Mouse (Mus musculus) intestine, postnatal 0 days (tissue): ENCODE data around the gene Lsm12. TPM values are rescaled to one million over a fixed set of nuclear protein-coding genes. Genes with fewer than 3 reads are reported as not detected.
A peak's percentile ranks its signal among the peaks of the same experiment; 100 is the strongest.
"Not testable (repeated sequence)": the region's sequence is repeated elsewhere in the genome, so short reads cannot be mapped to it uniquely, and the experiment has no call there.

Source experiments
- ATAC-seq: fragments of 200-750 bp; cut with Nextera tagmentation; 2 replicates; pipeline ENCODE4 v1.8.0; 2017; ENCODE audit warnings: mild to moderate bottlenecking, moderate TSS enrichment, moderate library complexity
- H3K27ac ChIP-seq: fragments of 300-500 bp; sonication (generic); 2 replicates; pipeline ENCODE4 v1.5.1; 2014; ENCODE audit warnings: mild to moderate bottlenecking, low read depth, low read length, moderate library complexity
- H3K27me3 ChIP-seq: fragments of 300-500 bp; sonication (generic); replicated peaks from 2 replicates; pipeline ENCODE4 v1.6.1; 2014; ENCODE audit warnings: low read length, mixed read lengths; ENCODE audit not compliant: control insufficient read depth, insufficient read depth
- H3K36me3 ChIP-seq: fragments of 300-500 bp; sonication (generic); 2 replicates; pipeline ENCODE4 v1.6.1; 2014; ENCODE audit warnings: mild to moderate bottlenecking, moderate library complexity; ENCODE audit not compliant: control insufficient read depth, insufficient read depth
- H3K4me1 ChIP-seq: fragments of 300-500 bp; sonication (generic); replicated peaks from 2 replicates; pipeline ENCODE4 v1.6.1; 2014; ENCODE audit warnings: antibody characterized with exemption, low read length, mixed read lengths; ENCODE audit not compliant: control insufficient read depth, insufficient read depth
- H3K4me2 ChIP-seq: fragments of 300-500 bp; sonication (generic); replicated peaks from 2 replicates; pipeline ENCODE4 v1.6.1; 2014; ENCODE audit warnings: low read depth, mild to moderate bottlenecking, moderate library complexity
- H3K4me3 ChIP-seq: fragments of 300-500 bp; sonication (generic); 2 replicates; pipeline ENCODE4 v1.5.1; 2014; ENCODE audit warnings: low read depth, low read length
- H3K9ac ChIP-seq: fragments of 300-500 bp; sonication (generic); 2 replicates; pipeline ENCODE4 v1.6.1; 2014; ENCODE audit warnings: mild to moderate bottlenecking, low read depth, low read length
- H3K9me3 ChIP-seq: fragments of 300-500 bp; sonication (generic); 2 replicates; pipeline ENCODE4 v1.6.1; 2016; ENCODE audit warnings: mixed run types; ENCODE audit not compliant: control insufficient read depth
- CTCF ChIP-seq: sonication (generic); IDR thresholded peaks from 2 replicates; pipeline ENCODE4 v1.5.1; 2016; ENCODE audit warnings: low read depth, mild to moderate bottlenecking, control low read depth, antibody characterized with exemption, moderate library complexity
- WGBS: fragments of 180-500 bp; shearing (Covaris S2); extraction: QIAGEN DNeasy Blood & Tissue Kit; methylation state at CpG from one replicate; pipeline ENCODE4 v1.1.7; 2014; 5-methylcytosine and 5-hydroxymethylcytosine counted together
- polyA plus RNA-seq: library from polyadenylated mRNA; unstranded; fragments of >200 nt; fragmentation: Nextera tagmentation; extraction: Ambion mirVana; gene quantifications from 2 replicates; pipeline ENCODE4 v1.2.1, GENCODE M21; 2015

Gene Lsm12
- polyA plus RNA-seq, 1 experiment from 2014 or later = 103 TPM

DNA sequence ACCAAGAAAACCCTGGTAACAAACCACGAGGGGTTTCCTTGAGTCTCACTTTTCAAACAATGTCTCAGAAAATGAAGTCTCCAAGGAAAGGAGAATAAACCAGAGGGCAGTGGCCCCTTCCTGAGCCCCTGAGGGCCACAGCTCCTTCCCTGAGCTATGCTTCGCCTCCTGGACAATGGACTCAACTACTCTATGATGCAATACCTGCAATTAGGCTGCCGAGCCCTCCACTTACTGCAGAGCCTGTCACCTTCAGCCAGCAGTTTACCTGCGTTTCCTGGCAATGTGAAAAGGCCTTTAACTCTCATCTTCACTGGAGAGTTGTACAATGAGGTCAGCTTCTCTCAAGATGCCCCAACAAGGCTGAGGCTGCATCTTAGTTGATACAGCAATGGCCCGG lies 16.4 kb downstream of the Lsm12 start:
- H3K27ac ChIP-seq = peak overlapping the region; percentile 66
- peaks cover 34% of the 10 kb centered on the region for H3K36me3 ChIP-seq
- WGBS = 43% methylated on average over 5 of the region's 5 CpGs
- no peaks in the 10 kb centered on the region for H3K9me3 ChIP-seq
- 0 out of 2 replicates have a peak overlapping the region, but pooled peaks have one; percentile 17 for H3K9ac ChIP-seq
- H3K4me1 ChIP-seq = 0 out of 2 replicates have a peak, but pooled peaks cover 3% of the 10 kb centered on the region
- no peak overlapping the region; the same call in 1 of the 2 replicates for H3K4me2 ChIP-seq
- H3K4me3 ChIP-seq = no peak overlapping the region
- peak; percentile 62 for ATAC-seq
- no peaks in the 10 kb centered on the region for H3K27me3 ChIP-seq
- TF ChIP-seq CTCF = no peak

DNA sequence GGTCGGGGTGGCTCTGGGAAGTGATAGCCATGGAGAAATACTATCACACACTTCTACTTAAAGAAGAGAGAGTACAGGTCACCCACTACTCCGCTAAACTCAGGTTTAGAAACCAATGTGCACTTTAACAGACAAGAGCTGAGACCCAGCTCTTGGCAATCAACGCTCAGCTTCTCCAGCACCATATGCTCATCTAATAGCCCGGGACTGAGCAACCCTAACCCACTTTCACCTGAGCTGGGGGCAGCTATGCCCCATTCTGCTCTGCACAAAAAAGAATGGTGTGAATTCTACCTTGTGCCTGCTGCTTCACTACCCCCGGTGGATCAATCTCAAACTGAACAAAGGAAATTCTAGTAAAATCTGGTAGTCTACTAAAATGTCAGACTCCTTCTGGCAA lies 17.6 kb downstream of the Lsm12 start:
- H3K27ac ChIP-seq = peak overlapping the region; percentile 66; the same call in 1 of the 2 replicates
- peaks cover 42% of the 10 kb centered on the region for H3K36me3 ChIP-seq
- H3K4me1 ChIP-seq = 0 out of 2 replicates have a peak, but pooled peaks cover 3% of the 10 kb centered on the region
- H3K9me3 ChIP-seq = no peaks in the 10 kb centered on the region
- TF ChIP-seq CTCF = no peak
- H3K4me3 ChIP-seq = no peak overlapping the region
- WGBS = 87% methylated on average over 5 of the region's 5 CpGs
- no peak overlapping the region for H3K9ac ChIP-seq
- no peaks in the 10 kb centered on the region for H3K27me3 ChIP-seq
- no peak overlapping the region for H3K4me2 ChIP-seq
- ATAC-seq = no peak

DNA sequence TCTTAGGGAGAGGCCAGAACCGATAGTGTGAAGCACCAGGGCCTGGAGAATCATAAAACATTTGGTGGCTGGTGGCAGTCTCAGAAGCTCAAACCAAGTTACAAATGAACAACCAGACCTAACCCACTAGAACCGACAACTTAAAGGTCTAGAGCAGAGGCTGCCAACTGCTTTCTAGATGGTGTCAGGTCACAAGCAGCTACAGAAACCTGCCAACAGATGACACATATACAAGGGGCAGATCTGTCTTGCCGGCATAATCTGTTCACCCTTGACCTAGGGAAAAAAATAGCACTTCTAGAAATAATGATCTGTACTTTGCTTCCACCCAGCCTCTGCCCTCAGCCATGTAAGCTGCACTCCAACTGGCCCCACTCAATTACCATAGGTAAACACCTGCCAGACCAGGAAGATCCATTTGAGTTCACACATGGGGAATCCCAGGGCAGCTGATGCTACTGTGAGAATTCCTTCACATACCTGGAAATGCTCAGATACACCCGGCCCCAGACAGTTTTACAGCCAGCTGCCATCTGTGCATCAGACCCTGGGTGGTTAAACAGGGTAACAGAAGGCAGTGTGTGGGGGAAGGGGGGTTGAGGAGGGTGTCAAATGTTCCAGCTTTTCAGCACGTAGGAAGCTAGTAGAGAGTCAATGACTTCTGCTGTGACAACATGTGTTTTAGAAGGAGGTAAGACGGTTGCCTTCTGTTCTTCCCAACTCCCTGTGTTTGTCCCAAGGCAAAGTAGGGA lies 18.9 kb downstream of the Lsm12 start:
- no peaks in the 10 kb centered on the region for H3K9me3 ChIP-seq
- no peaks in the 10 kb centered on the region for H3K27me3 ChIP-seq
- WGBS = 18% methylated on average over 6 of the region's 6 CpGs
- H3K9ac ChIP-seq = no peak overlapping the region
- 0 out of 2 replicates have a peak, but pooled peaks cover 3% of the 10 kb centered on the region for H3K4me1 ChIP-seq
- no peak for TF ChIP-seq CTCF
- H3K27ac ChIP-seq = peak overlapping the region; percentile 66
- peak; percentile 89 for ATAC-seq
- H3K4me3 ChIP-seq = no peak overlapping the region
- H3K36me3 ChIP-seq = peaks cover 52% of the 10 kb centered on the region
- no peak overlapping the region for H3K4me2 ChIP-seq

DNA sequence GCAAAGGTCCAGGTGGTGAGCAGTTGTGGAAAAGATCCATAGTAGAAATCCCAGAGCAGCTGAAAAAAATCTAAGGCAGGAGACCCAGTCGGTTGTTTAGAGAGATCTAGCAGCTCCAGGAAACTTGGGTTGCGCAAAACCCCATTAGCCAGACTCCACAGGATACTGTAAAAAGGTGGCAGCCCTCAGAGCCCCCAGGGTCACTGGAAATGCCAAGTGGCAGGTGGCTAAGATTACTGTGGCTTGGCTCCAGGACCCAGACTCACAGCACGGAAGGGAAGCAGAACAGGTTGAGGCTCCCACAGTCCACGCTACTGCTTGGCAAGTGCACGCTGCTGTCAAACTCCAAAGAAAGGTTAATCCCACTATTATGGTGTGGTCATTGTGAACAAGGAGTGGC lies 25.3 kb downstream of the Lsm12 start:
- no peak for TF ChIP-seq CTCF

DNA sequence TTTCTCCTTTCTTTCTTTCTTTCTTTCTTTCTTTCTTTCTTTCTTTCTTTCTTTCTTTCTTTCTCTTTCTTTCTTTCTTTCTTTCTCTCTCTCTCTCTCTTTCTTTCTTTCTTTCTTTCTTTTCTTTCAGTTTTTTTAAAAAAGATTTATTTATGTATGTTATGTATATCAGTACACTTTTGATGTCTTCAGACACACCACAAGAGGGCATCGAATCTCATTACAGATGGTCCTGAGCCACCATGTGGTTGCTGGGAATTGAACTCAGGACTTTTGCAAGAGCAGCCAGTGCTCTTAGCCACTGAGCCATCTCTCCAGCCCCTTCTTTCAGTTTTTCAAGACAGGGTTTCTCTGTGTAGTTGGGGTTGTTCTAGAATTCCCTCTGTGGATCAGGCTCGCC lies 27.1 kb downstream of the Lsm12 start:
- 79% methylated on average over 2 of the region's 2 CpGs for WGBS

More for the DNA sequence above, 25.3 kb downstream of the Lsm12 start:
- Histone ChIP-seq H3K4me2 (no peak overlapping the region), H3K4me3 (no peak overlapping the region), H3K4me1 (0 out of 2 replicates have a peak, but pooled peaks cover 6% of the 10 kb centered on the region), H3K27me3 (no peaks in the 10 kb centered on the region), H3K36me3 (peaks cover 28% of the 10 kb centered on the region), H3K27ac (no peak overlapping the region), H3K9me3 (no peaks in the 10 kb centered on the region), H3K9ac (no peak overlapping the region)
- ATAC-seq = no peak
- WGBS = 72% methylated on average over 5 of the region's 5 CpGs

DNA sequence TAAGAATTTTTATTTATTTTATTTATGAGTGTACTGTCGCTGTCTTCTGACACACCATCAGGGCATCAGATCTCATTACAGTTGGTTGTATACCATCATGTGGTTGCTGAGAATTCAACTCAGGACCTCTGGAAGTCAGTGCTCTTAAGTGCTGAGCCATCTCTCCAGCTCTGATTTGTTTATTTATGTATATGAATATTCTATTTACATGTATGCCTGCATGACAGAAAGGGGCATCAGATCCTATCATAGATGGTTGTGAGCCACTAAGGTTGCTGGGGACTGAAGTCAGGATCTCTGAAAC lies 28.4 kb downstream of the Lsm12 start:
- TF ChIP-seq CTCF = no peak
- no peak for ATAC-seq
- H3K9me3 ChIP-seq = no peaks in the 10 kb centered on the region
- 15% methylated on average over 1 of the region's 1 CpGs for WGBS
- no peak overlapping the region for H3K4me3 ChIP-seq
- no peaks in the 10 kb centered on the region for H3K27me3 ChIP-seq
- peaks cover 21% of the 10 kb centered on the region for H3K36me3 ChIP-seq
- H3K27ac ChIP-seq = no peak overlapping the region
- H3K4me1 ChIP-seq = 0 out of 2 replicates have a peak, but pooled peaks cover 6% of the 10 kb centered on the region
- no peak overlapping the region; the same call in 1 of the 2 replicates for H3K4me2 ChIP-seq
- no peak overlapping the region for H3K9ac ChIP-seq

More for the DNA sequence above, 27.1 kb downstream of the Lsm12 start:
- not testable (repeated sequence) for H3K27me3 ChIP-seq, H3K4me1 ChIP-seq, ATAC-seq, H3K9ac ChIP-seq, H3K27ac ChIP-seq, H3K4me3 ChIP-seq, H3K9me3 ChIP-seq, H3K4me2 ChIP-seq
- peaks cover 18% of the 10 kb centered on the region for H3K36me3 ChIP-seq
- peak; percentile 17; the same call in 1 of the 2 replicates for TF ChIP-seq CTCF
